Mouse (Mus musculus) E14TG2a.4 (cell line): ENCODE measurements around the gene Ptpa.

ENCODE experiments used
- CTCF ChIP-seq: conservative IDR thresholded peaks from 2 replicates; pipeline ENCODE4 v1.5.1; 2014; ENCODE audit warnings: low read length
- NANOG ChIP-seq: IDR thresholded peaks from 2 replicates; pipeline ENCODE4 v1.6.1; 2014; ENCODE audit warnings: borderline replicate concordance, low read length, mixed read lengths
- POU5F1 ChIP-seq: IDR thresholded peaks from 2 replicates; pipeline ENCODE4 v1.6.1; 2014; ENCODE audit warnings: low read length, borderline replicate concordance

- TF ChIP-seq CTCF = no peak
- no peak for TF ChIP-seq POU5F1
- TF ChIP-seq NANOG = no peak
Measured at GRCm38 (mm10) chr2:30446891-30447826, 31.3 kb downstream of the Ptpa start.
